Comparison of ENCODE assay signal across 9 mouse cellular contexts in the genomic region with DNA sequence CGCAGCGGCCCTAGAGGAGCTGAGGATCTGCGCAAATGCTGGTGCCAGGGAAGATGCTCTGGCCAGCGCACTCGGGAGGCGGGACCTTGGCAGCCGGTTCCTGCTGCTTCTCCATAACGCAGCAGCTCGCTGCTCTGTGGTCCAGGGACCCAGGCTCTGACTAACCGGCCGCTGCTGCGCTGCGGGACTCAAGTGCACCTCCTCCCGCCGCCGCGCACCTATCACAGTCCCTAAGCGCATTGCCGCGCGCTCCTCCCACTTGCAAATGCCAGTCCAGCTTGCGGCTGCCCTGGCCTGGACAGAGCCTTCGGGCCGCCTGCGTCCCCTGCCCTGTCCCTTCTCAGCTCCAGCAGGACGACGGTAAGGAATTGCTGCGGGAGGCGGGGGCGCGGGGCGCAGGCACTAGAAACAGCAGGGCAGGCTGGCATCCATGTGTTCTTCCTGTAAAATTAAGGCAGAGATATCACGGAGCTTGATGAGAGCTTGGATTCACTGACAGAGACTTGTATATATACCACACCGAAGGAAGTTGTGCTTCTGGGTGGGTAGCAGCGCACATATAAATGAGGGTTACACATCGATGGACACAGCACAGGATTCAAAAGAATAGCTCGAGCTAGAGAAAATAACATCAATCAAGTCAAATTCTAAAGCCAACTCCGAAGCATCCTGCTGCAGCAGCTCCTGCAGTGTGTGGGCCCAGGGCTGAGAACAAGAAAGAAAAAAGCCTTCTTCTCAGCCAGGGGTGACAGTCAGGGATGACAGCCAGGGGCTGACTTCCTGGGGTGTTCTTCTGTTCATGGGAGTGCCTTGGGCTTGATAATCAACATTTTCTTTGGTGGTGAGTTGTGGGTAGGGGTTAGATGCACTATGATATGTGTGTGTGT. TPM values are rescaled to one million over a fixed set of nuclear protein-coding genes. Genes with fewer than 3 reads are reported as not detected.
DNase-seq lines count a peak whose midpoint lies in the region; ATAC-seq and TF ChIP-seq lines count a peak whose summit lies in the region.
"Had no signal": no experiment of that assay in that cellular context is flagged by ENCODE, and none has a peak within 500 bp of the region (broad histone marks: within the 10 kb centered on the region; RNA-seq: fewer than 3 reads in every experiment).

No protein-coding gene starts in this region.

- peak overlapping the region; percentile 10; the same call in 1 of the 2 replicates for H3K9ac ChIP-seq in ES-Bruce4 (ENCODE audit: low read depth, poor library complexity, severe bottlenecking)
- no peak overlapping the region for H3K9ac ChIP-seq in embryonic facial prominence, embryonic 15.5 days

- peak; percentile 46 to 62 for DNase-seq in adrenal gland, postnatal 36 days
- peak; percentile 39 to 62 for DNase-seq in layer of hippocampus, adult 2 months (ENCODE audit: low spot score in 2 of 2)
- peak; percentile 0 for DNase-seq in lung, postnatal 36 days
- DNase-seq in right cerebral cortex, postnatal 10 days (ENCODE audit: low spot score in 2 of 2), result peak; percentile 64 to 68
- no peak for DNase-seq in spleen, adult 18-20 months

- no peaks in the 10 kb centered on the region for H3K27me3 ChIP-seq in ES-Bruce4 (ENCODE audit: control insufficient read depth, insufficient read depth, low read length, poor library complexity, severe bottlenecking)
- H3K27me3 ChIP-seq in embryonic facial prominence, embryonic 15.5 days, result peaks cover 37% of the 10 kb centered on the region

- TF ChIP-seq EP300 in ES-Bruce4 (IDR thresholded peaks at IDR 0.05; ENCODE audit: insufficient read depth, low read depth, low read length), result no peak

- no peaks in the 10 kb centered on the region for H3K4me1 ChIP-seq in ES-Bruce4 (ENCODE audit: control insufficient read depth, insufficient read depth, low read length)
- H3K4me1 ChIP-seq in embryonic facial prominence, embryonic 15.5 days, result peaks cover 6% of the 10 kb centered on the region

- 2% methylated on average over 38 of the region's 38 CpGs for WGBS in embryonic facial prominence, embryonic 15.5 days

- TF ChIP-seq POLR2A in ES-Bruce4 (IDR thresholded peaks at IDR 0.05; ENCODE audit: insufficient read depth, low read length), result no peak

- H3K27ac ChIP-seq in ES-Bruce4 (ENCODE audit: insufficient read depth, low read length), result no peak overlapping the region
- no peak overlapping the region for H3K27ac ChIP-seq in embryonic facial prominence, embryonic 15.5 days (replicated peaks)
- H3K27ac ChIP-seq in layer of hippocampus, adult 2 months, result peak overlapping the region; percentile 97
- H3K27ac ChIP-seq: macrophage had no signal

- no peaks in the 10 kb centered on the region for H3K36me3 ChIP-seq in ES-Bruce4 (ENCODE audit: control insufficient read depth, insufficient read depth, low read length, poor library complexity, severe bottlenecking)
- H3K36me3 ChIP-seq in embryonic facial prominence, embryonic 15.5 days, result no peaks in the 10 kb centered on the region

- H3K4me3 ChIP-seq in ES-Bruce4 (ENCODE audit: low read depth, low read length), result peak overlapping the region; percentile 64
- H3K4me3 ChIP-seq in embryonic facial prominence, embryonic 15.5 days (replicated peaks), result peak overlapping the region; percentile 38
- H3K4me3 ChIP-seq in layer of hippocampus, adult 2 months, result peak overlapping the region; percentile 83

- H3K4me2 ChIP-seq in embryonic facial prominence, embryonic 15.5 days (replicated peaks), result peak overlapping the region; percentile 68

- TF ChIP-seq CTCF in ES-Bruce4 (IDR thresholded peaks at IDR 0.05; ENCODE audit: low read depth, low read length), result no peak
- peak; percentile 46 for TF ChIP-seq CTCF in layer of hippocampus, adult 2 months (conservative IDR thresholded peaks at IDR 0.05)

- no peaks in the 10 kb centered on the region for H3K9me3 ChIP-seq in ES-Bruce4 (replicated peaks; ENCODE audit: control insufficient read depth, insufficient read depth, low read length, poor library complexity, severe bottlenecking)
- H3K9me3 ChIP-seq in embryonic facial prominence, embryonic 15.5 days (replicated peaks), result no peaks in the 10 kb centered on the region

- ATAC-seq in embryonic facial prominence, embryonic 15.5 days (ENCODE audit: insufficient number of reproducible peaks, low FRiP score, low TSS enrichment, low read depth), result 0 out of 2 replicates have a peak, but pooled peaks have one; percentile 40
- ATAC-seq in hematopoietic stem cell, adult 5-6 weeks (replicated peaks in 1 of 2; ENCODE audit: insufficient read depth in 1 of 2, low FRiP score in 2 of 2, low TSS enrichment in 1 of 2, low read depth in 1 of 2, poor library complexity in 2 of 2, severe bottlenecking in 2 of 2), result peak; percentile 27 to 43; a peak in 2 of 4 replicates

RNA-seq across cellular contexts. Expression of gene B3galt5, which starts 45.4 kb away (rescaled TPM):
- polyA plus RNA-seq in ES-Bruce4 (2011; ENCODE audit: insufficient read depth, insufficient read length, low read depth, missing spikeins), result not detected in 2 replicates
- under 1 TPM; 0.10 to 0.13 TPM for total RNA-seq in adrenal gland, postnatal 36 days (2021)
- 0.61 and 0.79 TPM in 2 replicates for polyA plus RNA-seq in embryonic facial prominence, embryonic 15.5 days (2015; fragmentation: Nextera tagmentation; extraction: Ambion mirVana)
- total RNA-seq in hematopoietic stem cell, adult 5-6 weeks (2017), result 0.45 and 0.94 TPM in 2 replicates
- total RNA-seq in layer of hippocampus, adult 2 months (2021), result 10 to 100 TPM; 54.5 to 57.4 TPM
- polyA plus RNA-seq: macrophage had no signal

Comparison
In these comparisons a context has a peak if more than half of its experiments do, and no peak if none do; other contexts are left out.
1. DNase-seq: peak in adrenal gland, postnatal 36 days (2 of 2), layer of hippocampus, adult 2 months (2 of 2), lung, postnatal 36 days (single experiment) and right cerebral cortex, postnatal 10 days (2 of 2); none in spleen, adult 18-20 months (0 of 2).
2. RNA of gene B3galt5, which starts 45.4 kb away (total RNA-seq): 54.5 to 57.4 TPM in layer of hippocampus, adult 2 months; 0.45 to 0.94 TPM in hematopoietic stem cell, adult 5-6 weeks and 0.10 to 0.13 TPM in adrenal gland, postnatal 36 days; every median in the first group is over 10 times any median in the second.
3. Peak in every context shown above with its lines, with median percentiles within 50 percentile points of each other: H3K4me3 ChIP-seq.